Mouse (Mus musculus) liver, postnatal 0 days (tissue): ENCODE data around the gene Ppil6. TPM values are rescaled to one million over a fixed set of nuclear protein-coding genes. Genes with fewer than 3 reads are reported as not detected.

Experiments used
- ATAC-seq: fragments of 200-750 bp; cut with Nextera tagmentation; 2 replicates; pipeline ENCODE4 v1.8.0; 2017; ENCODE audit warnings: mild to moderate bottlenecking, moderate library complexity
- DNase-seq: peaks from one replicate; pipeline ENCODE4 v3.0.0-alpha.2; 2016
- H3K27ac ChIP-seq: fragments of 300-500 bp; sonication (generic); 2 replicates; pipeline ENCODE4 v1.5.1; 2014; ENCODE audit warnings: antibody characterized with exemption, moderate library complexity, mild to moderate bottlenecking, low read depth
- H3K27me3 ChIP-seq: fragments of 300-500 bp; sonication (generic); 2 replicates; pipeline ENCODE4 v1.6.1; 2014; ENCODE audit warnings: low read length, control low read depth, mixed read lengths; ENCODE audit not compliant: insufficient read depth
- H3K36me3 ChIP-seq: fragments of 300-500 bp; sonication (generic); replicated peaks from 2 replicates; pipeline ENCODE4 v1.6.1; 2014; ENCODE audit warnings: mild to moderate bottlenecking, control low read depth, low read length, moderate library complexity, mixed read lengths; ENCODE audit not compliant: insufficient read depth
- H3K4me1 ChIP-seq: fragments of 300-500 bp; sonication (generic); 2 replicates; pipeline ENCODE4 v1.6.1; 2014; ENCODE audit warnings: antibody characterized with exemption, mild to moderate bottlenecking, control low read depth; ENCODE audit not compliant: insufficient read depth
- H3K4me2 ChIP-seq: fragments of 300-500 bp; sonication (generic); 2 replicates; pipeline ENCODE4 v1.6.1; 2014; ENCODE audit warnings: low read depth, mild to moderate bottlenecking, low read length, moderate library complexity, mixed read lengths
- H3K4me3 ChIP-seq: fragments of 300-500 bp; sonication (generic); 2 replicates; pipeline ENCODE4 v1.5.1; 2014; ENCODE audit warnings: low read depth, low read length
- H3K9ac ChIP-seq: fragments of 300-500 bp; sonication (generic); replicated peaks from 2 replicates; pipeline ENCODE4 v1.6.1; 2014; ENCODE audit warnings: mild to moderate bottlenecking, moderate library complexity
- H3K9me3 ChIP-seq: fragments of 300-500 bp; sonication (generic); 2 replicates; pipeline ENCODE4 v1.6.1; 2016; ENCODE audit warnings: mild to moderate bottlenecking, control low read depth, low read length, mixed read lengths
- CTCF ChIP-seq: sonication (generic); IDR thresholded peaks from 2 replicates; pipeline ENCODE4 v1.5.1; 2016; ENCODE audit warnings: antibody characterized with exemption, low read depth
- EP300 ChIP-seq: IDR thresholded peaks from 2 replicates; pipeline ENCODE4 v1.6.1; 2016; ENCODE audit warnings: antibody characterized with exemption, low read depth, mild to moderate bottlenecking
- WGBS: fragments of 180-500 bp; shearing (Covaris S2); extraction: QIAGEN DNeasy Blood & Tissue Kit; methylation state at CpG from one replicate; pipeline ENCODE4 v1.1.7; 2014; ENCODE audit not compliant: insufficient replicate concordance; 5-methylcytosine and 5-hydroxymethylcytosine counted together
- polyA plus RNA-seq: library from polyadenylated mRNA; unstranded; fragments of >200 nt; fragmentation: Nextera tagmentation; extraction: Ambion mirVana; gene quantifications from 2 replicates; pipeline ENCODE4 v1.2.1, GENCODE M21; 2015

Ppil6 gene
- polyA plus RNA-seq, 1 experiment from 2014 or later, result 0.25 TPM

GRCm38 (mm10) chr10:41518981-41519618, 28.9 kb downstream of the Ppil6 start, which contains the start of gene Cd164:
Gene Cd164 (plus strand): TSS chr10:41519414.
- peak within 1 kb of the TSS; percentile 99 for H3K4me3 ChIP-seq
- peak within 1 kb of the TSS; percentile 98 for H3K27ac ChIP-seq
- H3K9me3 ChIP-seq, result no peaks in the 10 kb centered on the region
- 0 out of 2 replicates have a peak, but pooled peaks have one; percentile 0 for TF ChIP-seq CTCF
- 0 out of 2 replicates have a peak, but pooled peaks have one; percentile 41 for TF ChIP-seq EP300
- no peaks in the 10 kb centered on the region for H3K27me3 ChIP-seq
- H3K36me3 ChIP-seq, result peaks cover 8% of the 10 kb centered on the region
- WGBS, result 2% methylated on average over 60 of the region's 69 CpGs
- ATAC-seq (peak; percentile 89), DNase-seq (peak; percentile 95)
- peak within 1 kb of the TSS; percentile 97 for H3K9ac ChIP-seq
- peaks cover 28% of the 10 kb centered on the region for H3K4me1 ChIP-seq
- peak within 1 kb of the TSS; percentile 71 for H3K4me2 ChIP-seq

GRCm38 (mm10) chr10:41519640-41520409, 29.6 kb downstream of the Ppil6 start:
- Histone ChIP-seq H3K4me3 (peak overlapping the region; percentile 99), H3K9ac (peak overlapping the region; percentile 97), H3K4me2 (peak overlapping the region; percentile 71), H3K4me1 (peaks cover 28% of the 10 kb centered on the region), H3K27me3 (no peaks in the 10 kb centered on the region), H3K27ac (peak overlapping the region; percentile 98), H3K36me3 (peaks cover 12% of the 10 kb centered on the region), H3K9me3 (no peaks in the 10 kb centered on the region)
- peak; percentile 35 for ATAC-seq
- peak; percentile 71 for DNase-seq
- under 1% methylated on average over 64 of the region's 65 CpGs for WGBS
- TF ChIP-seq CTCF (no peak), EP300 (no peak)

- ATAC-seq, result no peak
- Histone ChIP-seq H3K27me3 (no peaks in the 10 kb centered on the region), H3K27ac (peak overlapping the region; percentile 98; the same call in 1 of the 2 replicates), H3K4me3 (peak overlapping the region; percentile 99), H3K9ac (peak overlapping the region; percentile 97), H3K9me3 (no peaks in the 10 kb centered on the region), H3K4me1 (peaks cover 30% of the 10 kb centered on the region), H3K4me2 (peak overlapping the region; percentile 71), H3K36me3 (peaks cover 16% of the 10 kb centered on the region)
- WGBS, result 5% methylated on average over 5 of the region's 5 CpGs
- no peak for DNase-seq
- TF ChIP-seq EP300, result no peak
- no peak for TF ChIP-seq CTCF
Measured at GRCm38 (mm10) chr10:41520410-41520673, 30.1 kb downstream of the Ppil6 start.

GRCm38 (mm10) chr10:41523386-41523785, 33.1 kb downstream of the Ppil6 start:
- no peak for DNase-seq
- Histone ChIP-seq H3K9me3 (no peaks in the 10 kb centered on the region), H3K4me1 (peaks cover 30% of the 10 kb centered on the region), H3K4me3 (peak overlapping the region; percentile 10; the same call in 1 of the 2 replicates), H3K36me3 (peaks cover 38% of the 10 kb centered on the region), H3K27me3 (no peaks in the 10 kb centered on the region), H3K27ac (peak overlapping the region; percentile 75; the same call in 1 of the 2 replicates), H3K9ac (no peak overlapping the region), H3K4me2 (peak overlapping the region; percentile 71; the same call in 1 of the 2 replicates)
- TF ChIP-seq EP300 (no peak), CTCF (no peak)
- ATAC-seq, result no peak
- WGBS, result 46% methylated on average over 3 of the region's 3 CpGs

- Histone ChIP-seq H3K9me3 (no peaks in the 10 kb centered on the region), H3K4me2 (no peak overlapping the region), H3K36me3 (peaks cover 53% of the 10 kb centered on the region), H3K4me1 (peaks cover 28% of the 10 kb centered on the region), H3K4me3 (no peak overlapping the region), H3K9ac (no peak overlapping the region), H3K27ac (no peak overlapping the region), H3K27me3 (no peaks in the 10 kb centered on the region)
- TF ChIP-seq CTCF, result no peak
- no peak for TF ChIP-seq EP300
- 75% methylated on average over 1 of the region's 1 CpGs for WGBS
- no peak for ATAC-seq
- DNase-seq, result no peak
Measured at GRCm38 (mm10) chr10:41525696-41526095, 35.5 kb downstream of the Ppil6 start.

GRCm38 (mm10) chr10:41529972-41530371, 39.7 kb downstream of the Ppil6 start:
- Histone ChIP-seq H3K27ac (no peak overlapping the region; the same call in 1 of the 2 replicates), H3K9me3 (no peaks in the 10 kb centered on the region), H3K27me3 (no peaks in the 10 kb centered on the region), H3K9ac (no peak overlapping the region), H3K4me3 (no peak overlapping the region), H3K4me2 (no peak overlapping the region), H3K36me3 (peaks cover 62% of the 10 kb centered on the region), H3K4me1 (peaks cover 7% of the 10 kb centered on the region)
- 76% methylated on average over 5 of the region's 5 CpGs for WGBS
- no peak for TF ChIP-seq CTCF
- no peak for TF ChIP-seq EP300
- ATAC-seq (no peak), DNase-seq (no peak)
